ENCODE assay signal across 13 mouse cellular contexts in genomic region chr2:21182811-21183210, GRCm38 (mm10). TPM values are rescaled to one million over a fixed set of nuclear protein-coding genes. Genes with fewer than 3 reads are reported as not detected.
A peak's percentile ranks its signal among the peaks of the same experiment; 100 is the strongest.
DNase-seq lines count a peak whose midpoint lies in the region; TF ChIP-seq lines count a peak whose summit lies in the region.
"Had no signal": no experiment of that assay in that cellular context is flagged by ENCODE, and none has a peak within 500 bp of the region (broad histone marks: within the 10 kb centered on the region; RNA-seq: fewer than 3 reads in every experiment).

No protein-coding gene starts in this region.

- no peak overlapping the region for H3K27ac ChIP-seq in liver, adult 2 months (replicated peaks; ENCODE audit: insufficient read depth, low read depth, low read length)
- H3K27ac ChIP-seq: left cerebral cortex, adult 2 months; liver, embryonic 15.5 days had no signal

- peak; percentile 25 for DNase-seq in liver, adult 2 months (ENCODE audit: extremely low read depth, low read depth, low spot score)
- DNase-seq in liver (no peak), adipocyte (ENCODE audit: low spot score) (peak; percentile 24)
- DNase-seq in heart, postnatal 25 days (ENCODE audit: low spot score), result peak; percentile 40
- DNase-seq in monocyte, adult 2 months (ENCODE audit: low read depth in 1 of 2, low spot score in 2 of 2), result peak; percentile 24 to 36
- no peak for DNase-seq in adrenal gland, adult 8-10 months
- no peak for DNase-seq in left cerebral cortex, adult 8-10 months (ENCODE audit: low spot score in 2 of 2)
- DNase-seq in spleen, adult 12 weeks (ENCODE audit: low spot score), result no peak
- DNase-seq: spleen, adult 18-20 months; thymus, adult 2 months had no signal

- no peaks in the 10 kb centered on the region for H3K4me1 ChIP-seq in liver, adult 2 months (ENCODE audit: control insufficient read depth, insufficient read depth, low read length)
- H3K4me1 ChIP-seq: liver, embryonic 15.5 days had no signal

- H3K9ac ChIP-seq in liver, adult 2 months (ENCODE audit: low read depth, low read length), result no peak overlapping the region
- H3K9ac ChIP-seq: liver, embryonic 15.5 days had no signal

- H3K27me3 ChIP-seq in liver, adult 2 months (ENCODE audit: control insufficient read depth, insufficient read depth, low read length), result no peaks in the 10 kb centered on the region
- H3K27me3 ChIP-seq: liver, embryonic 15.5 days had no signal

- intact Hi-C loops in heart, postnatal 25 days (cut with DNase I), result no loop called here

- no peak for TF ChIP-seq CTCF in liver, adult 2 months (IDR thresholded peaks at IDR 0.05; ENCODE audit: low read depth, low read length)

- TF ChIP-seq POLR2A in liver, adult 2 months (IDR thresholded peaks at IDR 0.05; ENCODE audit: extremely low read depth, insufficient read depth, low read length), result no peak

- H3K4me3 ChIP-seq in liver, adult 2 months (ENCODE audit: insufficient read depth, low read depth, low read length), result no peak overlapping the region
- H3K4me3 ChIP-seq: left cerebral cortex, adult 2 months; liver, embryonic 15.5 days had no signal

- no peaks in the 10 kb centered on the region for H3K79me2 ChIP-seq in liver, adult 2 months (ENCODE audit: control insufficient read depth, insufficient read depth, low read length)

- WGBS in liver, adult 2 months, result 68% methylated on average over 1 of the region's 1 CpGs

- H3K36me3 ChIP-seq in liver, adult 2 months (ENCODE audit: control insufficient read depth, insufficient read depth, low read length), result no peaks in the 10 kb centered on the region
- H3K36me3 ChIP-seq: liver, embryonic 15.5 days had no signal

RNA-seq across cellular contexts. Expression of gene Enkur, which starts 22.4 kb away (rescaled TPM):
- not detected in 2 replicates for total RNA-seq in liver, adult 2 months (2014; rRNA removed)
- not detected in 2 replicates for polyA plus RNA-seq in liver, adult 2 months (2012; rRNA removed)
- 1 to 10 TPM; 1.7 to 2.3 TPM for total RNA-seq in heart, postnatal 25 days (2021)
- total RNA-seq in adrenal gland, adult 8-10 months (2022), result 1 to 10 TPM in 3 of 4 experiments, under 1 TPM in 1; 0.87 to 2.0 (median 1.5) TPM
- 1 to 10 TPM; 3.3 to 4.9 (median 4.0) TPM for total RNA-seq in left cerebral cortex, adult 8-10 months (2022)
- polyA plus RNA-seq: activated CD4-positive, CD25-positive, alpha-beta regulatory T cell, adult 4 months; liver, embryonic 15.5 days; thymus, adult 2 months had no signal

RNA-seq across cellular contexts. Expression of gene Thnsl1, which starts 22.7 kb away (rescaled TPM):
- 3.5 and 4.0 TPM in 2 replicates for total RNA-seq in liver, adult 2 months (2014; rRNA removed)
- 1.2 and 2.0 TPM in 2 replicates for polyA plus RNA-seq in liver, adult 2 months (2012; rRNA removed)
- total RNA-seq in heart, postnatal 25 days (2021), result 1 to 10 TPM; 5.6 to 8.6 TPM
- total RNA-seq in adrenal gland, adult 8-10 months (2022), result 10 to 100 TPM in 1 of 4 experiments, 1 to 10 TPM in 3; 8.0 to 11.9 (median 8.7) TPM
- 10 to 100 TPM; 19.1 to 24.0 (median 19.6) TPM for total RNA-seq in left cerebral cortex, adult 8-10 months (2022)

Comparison
In these comparisons a context has a peak if more than half of its experiments do, and no peak if none do; other contexts are left out.
1. DNase-seq: peak in liver, adult 2 months (single experiment), adipocyte (single experiment), heart, postnatal 25 days (single experiment) and monocyte, adult 2 months (2 of 2); none in liver (single experiment), adrenal gland, adult 8-10 months (single experiment), left cerebral cortex, adult 8-10 months (0 of 2) and spleen, adult 12 weeks (single experiment).